In the genomic region with DNA sequence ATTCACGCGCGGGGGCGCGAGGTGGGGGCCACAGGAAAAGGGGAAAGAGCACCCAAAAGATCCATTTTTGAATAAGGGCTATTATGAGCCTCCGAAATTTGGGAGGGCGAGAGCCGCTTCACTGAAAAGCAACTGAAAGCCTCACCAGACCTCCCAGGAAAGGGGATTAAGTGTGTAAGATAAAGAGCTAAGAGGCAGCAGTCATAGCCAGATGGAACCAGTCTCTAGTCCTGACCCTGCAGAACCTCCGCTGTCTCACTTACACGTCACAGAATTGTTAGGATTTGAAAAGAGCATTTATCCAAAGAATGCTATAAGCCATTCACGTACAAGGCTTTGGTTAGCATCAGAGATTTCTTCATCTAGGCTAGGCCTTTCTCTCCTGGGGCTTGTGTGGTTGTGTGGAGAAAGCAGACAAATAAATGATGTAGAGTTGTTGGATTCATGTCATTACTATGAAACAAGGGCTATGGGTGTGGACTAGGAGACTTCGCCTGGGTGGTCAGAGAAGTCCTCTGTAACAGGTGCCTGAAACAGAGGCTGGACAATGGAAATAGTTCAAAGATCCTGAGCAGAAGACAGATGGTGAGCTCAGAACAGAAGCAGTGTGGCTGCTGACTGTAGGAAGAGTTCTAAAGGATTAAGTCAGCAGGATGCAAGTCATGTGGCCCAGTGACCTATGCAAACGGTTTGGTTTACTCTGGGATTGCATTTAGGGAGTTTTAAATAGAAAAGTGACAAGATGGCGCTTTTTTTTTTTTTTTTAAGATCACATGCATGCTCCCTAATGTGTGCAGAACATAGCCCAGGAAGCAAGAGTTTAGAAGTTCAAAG, we compare ENCODE assay signal across 7 mouse cellular contexts. TPM values are rescaled to one million over a fixed set of nuclear protein-coding genes. Genes with fewer than 3 reads are reported as not detected.
A peak's percentile ranks its signal among the peaks of the same experiment; 100 is the strongest.
DNase-seq lines count a peak whose midpoint lies in the region; ATAC-seq lines count a peak whose summit lies in the region.

No protein-coding gene starts in this region.

- H3K9me3 ChIP-seq in hindbrain, embryonic 10.5 days: no peaks in the 10 kb centered on the region
- no peaks in the 10 kb centered on the region for H3K9me3 ChIP-seq in midbrain, embryonic 12.5 days

- peaks cover 37% of the 10 kb centered on the region for H3K4me1 ChIP-seq in hindbrain, embryonic 10.5 days (replicated peaks)
- H3K4me1 ChIP-seq in midbrain, embryonic 12.5 days: peaks cover 29% of the 10 kb centered on the region

- peak overlapping the region; percentile 98 for H3K4me3 ChIP-seq in hindbrain, embryonic 10.5 days
- H3K4me3 ChIP-seq in midbrain, embryonic 12.5 days: peak overlapping the region; percentile 98

- H3K9ac ChIP-seq in midbrain, embryonic 12.5 days (replicated peaks): peak overlapping the region; percentile 87

- WGBS in hindbrain, embryonic 10.5 days: 13% methylated on average over 14 of the region's 14 CpGs
- 5% methylated on average over 14 of the region's 14 CpGs for WGBS in midbrain, embryonic 12.5 days

- H3K27ac ChIP-seq in hindbrain, embryonic 10.5 days: peak overlapping the region; percentile 99
- peak overlapping the region; percentile 98 for H3K27ac ChIP-seq in midbrain, embryonic 12.5 days (replicated peaks)

- H3K27me3 ChIP-seq in hindbrain, embryonic 10.5 days (ENCODE audit: insufficient read depth, poor library complexity, severe bottlenecking): no peaks in the 10 kb centered on the region
- H3K27me3 ChIP-seq in midbrain, embryonic 12.5 days: no peaks in the 10 kb centered on the region

- peak; percentile 51 for ATAC-seq in midbrain, embryonic 12.5 days (ENCODE audit: low FRiP score, low read depth)

- peak; percentile 19 for DNase-seq in layer of hippocampus, adult 9-11 months
- DNase-seq in layer of hippocampus, postnatal 10 days (ENCODE audit: low spot score in 2 of 2): no peak
- peak; percentile 52 for DNase-seq in brain, adult 2 months (ENCODE audit: low read depth, low spot score)
- no peak for DNase-seq in hindbrain, embryonic 10.5 days (ENCODE audit: low spot score)
- DNase-seq in thymus, adult 18-20 months: no peak
- DNase-seq in gastrocnemius, adult 8-10 months (ENCODE audit: low spot score in 2 of 2): no peak

- peak overlapping the region; percentile 95 for H3K4me2 ChIP-seq in midbrain, embryonic 12.5 days (replicated peaks)

- 0 out of 2 replicates have a peak, but pooled peaks cover 4% of the 10 kb centered on the region for H3K36me3 ChIP-seq in hindbrain, embryonic 10.5 days
- no peaks in the 10 kb centered on the region for H3K36me3 ChIP-seq in midbrain, embryonic 12.5 days

RNA-seq across cellular contexts. Expression of a gene that starts 0.7 kb away (rescaled TPM):
- 100 to 1,000 TPM; 114 to 116 TPM for total RNA-seq in layer of hippocampus, postnatal 10 days (2021)
- polyA plus RNA-seq in hindbrain, embryonic 10.5 days (2016; fragmentation: Nextera tagmentation; extraction: Ambion mirVana): 30.0 and 32.2 TPM in 2 replicates
- 61.5 and 67.9 TPM in 2 replicates for polyA plus RNA-seq in midbrain, embryonic 12.5 days (2016; fragmentation: Nextera tagmentation; extraction: Ambion mirVana)
- 10 to 100 TPM; 11.7 to 15.2 (median 13.0) TPM for total RNA-seq in gastrocnemius, adult 8-10 months (2022)

RNA-seq across cellular contexts. Expression of a gene that starts 26.2 kb away (rescaled TPM):
- 1 to 10 TPM; 9.2 to 9.7 TPM for total RNA-seq in layer of hippocampus, postnatal 10 days (2021)
- polyA plus RNA-seq in hindbrain, embryonic 10.5 days (2016; fragmentation: Nextera tagmentation; extraction: Ambion mirVana): 12.6 and 15.1 TPM in 2 replicates
- polyA plus RNA-seq in midbrain, embryonic 12.5 days (2016; fragmentation: Nextera tagmentation; extraction: Ambion mirVana): 8.2 and 8.9 TPM in 2 replicates
- 10 to 100 TPM; 17.1 to 21.8 (median 19.9) TPM for total RNA-seq in gastrocnemius, adult 8-10 months (2022)

RNA-seq across cellular contexts. Expression of a gene that starts 45.4 kb away (rescaled TPM):
- total RNA-seq in layer of hippocampus, postnatal 10 days (2021): 1 to 10 TPM; 3.0 to 6.8 TPM
- 0.71 and 6.4 TPM in 2 replicates for polyA plus RNA-seq in hindbrain, embryonic 10.5 days (2016; fragmentation: Nextera tagmentation; extraction: Ambion mirVana)
- 2.5 and 3.6 TPM in 2 replicates for polyA plus RNA-seq in midbrain, embryonic 12.5 days (2016; fragmentation: Nextera tagmentation; extraction: Ambion mirVana)
- 1 to 10 TPM in 3 of 4 experiments, under 1 TPM in 1; 0.86 to 1.9 (median 1.4) TPM for total RNA-seq in gastrocnemius, adult 8-10 months (2022)

Comparison
In these comparisons a context has a peak if more than half of its experiments do, and no peak if none do; other contexts are left out.
1. DNase-seq: peak in layer of hippocampus, adult 9-11 months (single experiment) and brain, adult 2 months (single experiment); none in layer of hippocampus, postnatal 10 days (0 of 2), hindbrain, embryonic 10.5 days (single experiment), thymus, adult 18-20 months (0 of 2) and gastrocnemius, adult 8-10 months (0 of 2).
2. RNA of a gene that starts 0.7 kb away (total RNA-seq): 114 to 116 TPM in layer of hippocampus, postnatal 10 days; 11.7 to 15.2 TPM in gastrocnemius, adult 8-10 months; every median in the first group is over 4 times any median in the second.